Mouse (Mus musculus) layer of hippocampus, adult 8-10 months (tissue): Measurements from ENCODE around the gene Stk11. TPM values are rescaled to one million over a fixed set of nuclear protein-coding genes. Genes with fewer than 3 reads are reported as not detected.
"Not testable (repeated sequence)": the region's sequence is repeated elsewhere in the genome, so short reads cannot be mapped to it uniquely, and the experiment has no call there.

ENCODE experiments used
- DNase-seq, 2 experiments: peaks; one replicate each; pipeline ENCODE4 v3.0.0; 2022; ENCODE audit warnings: low spot score in 2 of 2
- total RNA-seq, 4 experiments: library from RNA; stranded (reverse); gene quantifications; 2 replicates each; pipeline ENCODE4 v1.2.4; 2022

The Stk11 gene
- total RNA-seq, 4 experiments from 2014 or later: 94.2 to 111 (median 96.5) TPM

DNA sequence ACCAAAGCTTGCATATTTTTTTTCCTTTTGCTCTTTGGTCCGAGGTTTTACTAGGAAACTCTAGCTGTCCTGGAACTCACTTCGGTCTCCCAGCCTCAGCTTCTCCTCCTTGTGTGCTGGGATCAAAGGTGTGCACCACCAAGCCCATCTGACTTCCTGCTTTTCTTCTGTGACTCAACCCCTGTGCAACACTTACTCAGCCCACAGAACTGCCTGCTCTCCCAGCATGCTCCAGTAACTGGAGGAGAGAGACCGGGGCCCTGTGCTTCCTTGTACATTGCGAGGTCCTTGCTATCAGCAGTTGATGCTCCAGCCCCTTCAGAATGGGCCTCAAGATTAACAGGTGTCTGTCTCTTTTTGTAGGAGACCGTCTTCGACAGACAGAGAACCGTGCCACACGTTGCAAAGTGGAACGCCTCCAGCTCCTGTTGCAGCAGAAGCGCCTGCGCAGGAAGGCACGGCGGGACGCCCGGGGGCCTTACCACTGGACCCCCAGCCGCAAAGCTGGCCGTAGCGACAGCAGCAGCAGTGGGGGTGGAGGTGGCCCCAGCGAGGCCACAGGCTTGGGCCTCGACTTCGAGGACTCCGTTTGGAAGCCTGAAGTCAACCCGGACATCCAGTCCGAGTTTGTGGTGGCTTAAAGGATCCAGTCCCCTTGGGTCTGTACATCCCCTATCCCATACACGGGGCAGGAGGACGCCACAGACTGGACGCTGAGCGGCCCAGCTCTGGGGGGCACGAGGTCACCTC, 40.6 kb downstream of the Stk11 start:
- no peak for DNase-seq

- no peak for DNase-seq
These were observed 41.1 kb downstream of the Stk11 start for GRCm38 (mm10) chr10:80156752-80157053.

- DNase-seq: no peak
These were observed 41.7 kb downstream of the Stk11 start for GRCm38 (mm10) chr10:80157141-80157929.

GRCm38 (mm10) chr10:80158307-80158986, 42.8 kb downstream of the Stk11 start:
- DNase-seq: no peak

GRCm38 (mm10) chr10:80159021-80159560, 43.5 kb downstream of the Stk11 start:
- DNase-seq: no peak

DNA sequence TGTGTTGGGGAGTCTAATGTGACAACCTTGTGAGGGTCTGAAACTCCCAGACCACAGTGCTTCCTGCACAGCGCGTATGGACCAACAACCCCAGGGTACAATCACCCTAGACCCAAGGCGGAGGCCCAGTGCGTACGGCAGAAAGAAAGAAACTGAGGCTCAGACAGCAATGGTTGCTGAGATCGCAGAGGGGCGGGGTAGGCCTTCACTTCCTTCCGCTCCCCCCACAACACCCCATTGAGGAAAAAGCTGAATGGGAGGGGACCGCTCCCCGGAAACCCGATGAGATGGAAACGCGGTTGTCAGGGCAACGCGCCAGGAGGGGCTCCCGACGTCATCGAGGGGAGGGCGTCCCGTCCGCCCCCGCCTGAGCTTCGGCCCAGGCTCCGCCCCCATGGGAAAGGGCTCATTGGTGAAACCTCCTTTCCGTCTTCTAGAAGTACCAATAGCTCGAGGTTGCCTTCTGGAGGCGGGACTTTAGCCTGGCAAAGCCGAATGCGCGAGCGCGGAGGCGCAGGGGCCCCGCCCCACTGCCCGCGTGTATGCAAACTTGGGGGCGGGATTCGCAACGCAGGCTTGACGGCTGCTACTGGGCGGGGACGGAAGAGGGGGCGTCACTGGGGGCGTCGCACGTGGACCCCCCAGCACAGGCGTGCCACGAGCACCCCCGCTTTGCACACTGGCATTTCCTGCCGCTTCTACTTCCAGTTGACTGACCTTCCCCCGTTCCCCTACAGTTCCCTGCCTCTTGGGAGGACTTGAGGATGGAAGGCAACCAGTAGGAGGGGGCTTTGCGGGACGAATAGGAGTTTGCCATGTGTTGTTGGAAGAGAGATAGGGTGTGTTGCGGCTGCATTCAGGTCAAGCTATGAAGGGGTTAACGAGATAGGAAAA, 44.2 kb downstream of the Stk11 start:
- DNase-seq: peak; percentile 98 to 99

DNA sequence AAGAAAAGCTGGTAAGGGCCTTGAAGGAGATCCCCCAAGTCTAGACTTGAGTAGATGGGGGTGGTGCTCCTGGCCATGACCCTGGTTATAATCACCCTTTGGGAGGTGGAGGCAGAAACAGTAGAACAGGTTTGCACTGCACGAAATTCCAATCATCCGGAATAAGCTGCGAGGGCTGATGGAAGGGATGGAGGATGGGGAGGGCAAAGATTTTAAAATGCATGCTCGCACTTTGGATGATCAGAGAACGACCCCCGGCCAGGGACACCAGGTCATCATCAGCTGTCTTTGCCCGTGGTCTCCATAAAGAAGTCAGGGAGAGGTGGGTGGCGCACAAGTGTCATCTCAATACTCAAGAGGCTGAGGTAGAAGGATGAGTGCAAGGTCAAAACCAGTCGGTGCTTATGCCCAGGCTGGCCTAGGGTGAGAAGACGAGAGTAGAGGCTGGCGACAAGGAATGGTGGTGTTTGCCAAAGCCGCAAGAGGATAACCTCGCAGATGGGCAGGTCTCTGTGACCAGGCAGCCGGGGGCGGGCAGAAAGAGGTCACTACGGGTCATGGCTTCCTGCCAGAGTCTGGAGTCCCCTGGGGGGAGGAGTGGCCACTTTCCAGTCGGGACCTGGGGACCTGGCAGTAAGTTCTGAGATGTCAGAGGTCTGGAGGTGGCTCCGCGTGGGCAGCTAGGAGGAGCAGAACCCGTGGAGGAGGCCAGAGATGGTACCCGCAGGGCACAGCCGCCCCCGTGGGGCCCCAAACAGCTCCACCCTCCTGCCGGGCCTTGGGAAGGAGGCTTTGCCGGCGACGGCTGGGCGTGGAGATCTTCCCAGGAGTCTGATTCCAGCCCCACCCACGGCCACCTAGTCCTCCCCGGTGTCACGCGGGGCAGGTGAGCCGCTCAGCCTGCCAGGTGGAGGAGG, 45.1 kb downstream of the Stk11 start:
- DNase-seq: no peak

DNA sequence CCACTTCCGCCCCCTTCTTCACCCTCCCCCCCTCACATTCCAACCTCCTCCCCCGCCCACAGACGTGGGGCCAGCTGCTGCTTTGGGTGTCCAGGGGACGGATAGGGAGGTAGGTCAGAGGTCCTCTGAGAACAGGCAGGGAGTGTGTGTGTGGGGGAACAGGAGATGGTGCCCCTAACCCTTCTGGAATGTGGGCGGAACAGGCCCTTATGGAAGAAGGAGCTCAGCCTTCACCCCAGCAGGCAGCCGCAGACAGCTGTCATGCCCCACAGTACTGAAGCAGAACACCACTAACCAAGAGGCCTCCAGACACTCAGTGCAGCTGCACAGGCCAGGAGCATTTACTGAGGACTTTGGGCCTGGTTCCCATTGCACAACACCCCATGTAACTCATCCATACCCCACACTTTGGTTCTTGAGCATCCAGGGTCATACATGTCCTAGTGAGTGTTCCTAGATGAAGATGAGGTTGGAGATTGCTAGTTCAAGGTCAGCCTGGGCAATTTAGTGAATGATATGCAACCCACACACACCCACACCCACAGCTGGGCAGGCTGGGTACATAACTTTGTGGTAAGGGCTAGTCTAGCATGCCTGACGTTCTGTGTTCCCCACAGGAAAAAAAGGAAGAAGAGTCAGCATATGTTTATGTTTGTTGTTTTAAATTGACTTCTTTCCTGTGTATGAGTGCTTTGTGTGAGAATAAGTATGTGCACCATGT, 46.1 kb downstream of the Stk11 start:
- DNase-seq: no peak

- no peak for DNase-seq
These were observed 46.6 kb downstream of the Stk11 start for GRCm38 (mm10) chr10:80162243-80162608.

GRCm38 (mm10) chr10:80162716-80163299, 47.2 kb downstream of the Stk11 start:
- no peak for DNase-seq

- DNase-seq: no peak
These were observed 48.1 kb downstream of the Stk11 start for GRCm38 (mm10) chr10:80163721-80164120.

DNA sequence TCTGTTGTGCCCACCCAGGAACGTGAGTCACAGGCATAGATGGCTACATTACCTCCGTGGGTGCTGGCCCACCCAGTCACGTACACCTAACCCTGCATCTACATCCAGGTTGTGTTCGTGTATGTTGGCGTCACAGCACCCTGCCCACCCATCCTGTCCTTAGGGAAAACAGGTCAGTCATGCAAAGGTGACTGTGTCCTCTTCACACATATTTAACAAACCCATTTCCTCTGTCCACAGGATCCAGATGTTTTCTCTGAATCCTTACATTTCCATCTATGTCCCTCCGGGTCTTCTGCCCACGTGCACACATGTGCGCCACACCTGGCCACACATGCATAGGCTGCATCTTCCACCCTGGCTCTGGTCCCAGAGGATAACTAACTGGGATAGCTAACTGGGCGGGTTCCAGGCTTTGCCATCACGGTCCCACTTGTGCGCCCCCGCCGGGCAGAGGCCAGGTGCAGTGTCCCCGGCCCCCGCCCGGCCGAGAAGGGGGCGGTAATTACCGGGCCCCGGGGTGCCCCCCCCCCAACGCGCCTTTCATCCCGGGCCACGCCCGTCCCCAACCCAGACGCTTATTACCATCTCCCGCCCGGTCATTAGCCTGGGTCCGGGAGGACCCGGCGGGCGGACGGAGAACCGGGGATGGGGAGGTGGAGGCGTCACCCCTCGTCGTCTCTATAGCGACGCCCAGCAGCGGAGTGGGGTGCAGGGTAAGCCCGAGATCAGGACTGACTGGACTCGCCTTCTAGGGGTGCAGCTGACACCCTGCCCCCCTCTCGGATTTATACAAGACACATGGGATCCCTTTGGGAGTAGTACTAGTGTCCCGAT, 48.8 kb downstream of the Stk11 start:
- no peak for DNase-seq

- peak; percentile 95 to 97 for DNase-seq
These were observed 49.4 kb downstream of the Stk11 start for GRCm38 (mm10) chr10:80164998-80165344.

DNA sequence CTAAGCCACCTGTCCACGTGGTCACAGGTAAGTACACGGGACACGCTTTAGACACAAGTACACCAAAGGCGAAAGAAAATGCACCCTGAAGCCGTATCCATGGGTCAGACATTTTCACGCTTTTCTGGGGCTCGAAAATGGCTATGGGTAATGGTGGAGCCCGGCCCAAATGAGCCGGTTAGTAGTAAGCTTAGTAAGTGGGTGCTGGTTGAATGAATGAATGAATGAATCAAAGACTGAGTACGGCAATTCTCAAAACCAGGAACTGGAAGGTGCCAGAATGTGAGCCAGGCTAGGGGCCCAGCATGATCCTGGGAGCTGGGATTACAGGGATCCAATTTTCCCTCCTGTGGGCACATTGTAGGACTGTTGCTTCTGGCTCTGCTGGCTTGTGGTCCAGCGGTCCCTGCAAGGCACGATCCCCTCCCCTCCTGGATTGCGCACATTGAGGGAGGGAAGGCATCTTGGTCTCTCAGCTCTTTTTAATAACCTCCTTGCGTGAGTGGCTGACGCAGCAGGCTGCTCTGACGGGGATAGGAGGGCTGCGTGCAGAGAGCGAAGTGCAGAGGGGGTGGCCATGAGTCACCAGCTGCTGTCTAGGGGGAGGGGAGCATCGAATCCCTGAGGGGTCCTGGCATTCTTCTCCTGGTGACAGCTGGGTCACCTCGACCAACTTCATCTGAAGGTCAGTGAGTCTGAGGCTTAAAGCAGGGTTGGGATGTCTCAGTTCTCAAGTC, 50.0 kb downstream of the Stk11 start, which contains the start of gene Cirbp:
TSS of gene Cirbp (plus strand) at position 594 of the 737 bp plus-strand sequence.
- peak in 1 of 2 experiments; percentile 67 for DNase-seq

- DNase-seq: not testable (repeated sequence)
These were observed 50.5 kb downstream of the Stk11 start for GRCm38 (mm10) chr10:80166136-80166535.

DNA sequence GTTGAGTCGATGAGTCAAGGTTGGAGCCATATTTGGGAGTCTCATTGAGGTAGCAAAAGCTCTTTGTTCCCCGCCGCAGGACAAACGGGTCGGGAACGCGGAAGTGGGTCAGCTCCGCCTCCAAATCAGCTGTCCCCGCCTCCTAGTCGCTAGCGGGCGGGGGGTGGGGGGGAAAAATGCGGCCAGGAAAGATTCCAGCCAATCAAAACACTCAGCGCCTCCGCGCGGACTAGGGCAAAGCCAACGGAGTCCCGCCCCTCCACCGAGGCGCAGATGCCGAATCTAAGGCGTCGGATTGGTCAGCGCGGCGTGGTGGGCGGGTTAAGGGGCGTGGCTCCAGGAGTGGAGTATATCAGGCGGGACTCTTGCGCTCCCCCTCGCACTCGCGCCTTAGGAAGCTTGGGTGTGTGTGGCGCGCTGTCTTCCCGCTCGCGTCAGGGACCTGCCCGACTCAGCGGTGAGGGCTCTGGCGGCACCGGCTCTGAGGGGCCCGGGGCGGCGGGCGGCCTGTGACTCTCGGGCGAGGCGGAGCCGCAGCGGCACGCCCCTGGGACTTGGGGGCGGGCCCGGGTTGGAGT, 51.9 kb downstream of the Stk11 start:
- peak; percentile 96 to 98 for DNase-seq
